Mouse (Mus musculus) thymus, adult 2 months (tissue): ENCODE results near the gene Dpf3. TPM values are rescaled to one million over a fixed set of nuclear protein-coding genes. Genes with fewer than 3 reads are reported as not detected.

ENCODE experiments used
- DNase-seq: peaks from one replicate; pipeline ENCODE4 v3.0.0; 2021
- H3K27ac ChIP-seq: fragments of 200-500 bp; 2 replicates; pipeline ENCODE4 v1.5.1; 2012; ENCODE audit warnings: low read length, control low read depth; ENCODE audit not compliant: control insufficient read depth, insufficient read depth
- H3K27me3 ChIP-seq: fragments of 200-500 bp; 2 replicates; pipeline ENCODE4 v1.6.1; 2012; ENCODE audit warnings: mild to moderate bottlenecking, low read length, moderate library complexity, mixed read lengths; ENCODE audit not compliant: control insufficient read depth, insufficient read depth
- H3K36me3 ChIP-seq: fragments of 200-500 bp; 2 replicates; pipeline ENCODE4 v1.6.1; 2012; ENCODE audit warnings: mild to moderate bottlenecking, low read length, moderate library complexity; ENCODE audit not compliant: control insufficient read depth, insufficient read depth
- H3K4me1 ChIP-seq: fragments of 200-500 bp; replicated peaks from 2 replicates; pipeline ENCODE4 v1.6.1; 2012; ENCODE audit warnings: low read length; ENCODE audit not compliant: control insufficient read depth, insufficient read depth
- H3K4me3 ChIP-seq: fragments of 200-500 bp; 2 replicates; pipeline ENCODE4 v1.5.1; 2012; ENCODE audit warnings: mild to moderate bottlenecking, low read length, control low read depth, moderate library complexity; ENCODE audit not compliant: control insufficient read depth, insufficient read depth
- CTCF ChIP-seq: fragments of 200-500 bp; IDR thresholded peaks from 2 replicates; pipeline ENCODE4 v1.5.1; 2012; ENCODE audit warnings: mild to moderate bottlenecking, control low read depth, low read length, moderate library complexity, borderline replicate concordance; ENCODE audit not compliant: control insufficient read depth, poor library complexity, insufficient read depth; ENCODE audit errors: extremely low read depth
- POLR2A ChIP-seq: fragments of 200-500 bp; IDR thresholded peaks from 2 replicates; pipeline ENCODE4 v1.6.1; 2012; ENCODE audit warnings: mild to moderate bottlenecking, low read length, control low read depth, moderate library complexity; ENCODE audit not compliant: control insufficient read depth, poor library complexity, insufficient read depth; ENCODE audit errors: extremely low read depth
- WGBS: fragments of 180-500 bp; shearing (Covaris S2); methylation state at CpG from one replicate; pipeline ENCODE4 v1.1.7; 2018; 5-methylcytosine and 5-hydroxymethylcytosine counted together
- polyA plus RNA-seq: library from polyadenylated mRNA; depleted of rRNA; stranded (reverse); fragments of >200 nt; gene quantifications from 2 replicates; pipeline ENCODE4 v1.2.3, GENCODE M21; 2012

Dpf3 gene
- polyA plus RNA-seq, 1 experiment: 0.65 TPM

DNA sequence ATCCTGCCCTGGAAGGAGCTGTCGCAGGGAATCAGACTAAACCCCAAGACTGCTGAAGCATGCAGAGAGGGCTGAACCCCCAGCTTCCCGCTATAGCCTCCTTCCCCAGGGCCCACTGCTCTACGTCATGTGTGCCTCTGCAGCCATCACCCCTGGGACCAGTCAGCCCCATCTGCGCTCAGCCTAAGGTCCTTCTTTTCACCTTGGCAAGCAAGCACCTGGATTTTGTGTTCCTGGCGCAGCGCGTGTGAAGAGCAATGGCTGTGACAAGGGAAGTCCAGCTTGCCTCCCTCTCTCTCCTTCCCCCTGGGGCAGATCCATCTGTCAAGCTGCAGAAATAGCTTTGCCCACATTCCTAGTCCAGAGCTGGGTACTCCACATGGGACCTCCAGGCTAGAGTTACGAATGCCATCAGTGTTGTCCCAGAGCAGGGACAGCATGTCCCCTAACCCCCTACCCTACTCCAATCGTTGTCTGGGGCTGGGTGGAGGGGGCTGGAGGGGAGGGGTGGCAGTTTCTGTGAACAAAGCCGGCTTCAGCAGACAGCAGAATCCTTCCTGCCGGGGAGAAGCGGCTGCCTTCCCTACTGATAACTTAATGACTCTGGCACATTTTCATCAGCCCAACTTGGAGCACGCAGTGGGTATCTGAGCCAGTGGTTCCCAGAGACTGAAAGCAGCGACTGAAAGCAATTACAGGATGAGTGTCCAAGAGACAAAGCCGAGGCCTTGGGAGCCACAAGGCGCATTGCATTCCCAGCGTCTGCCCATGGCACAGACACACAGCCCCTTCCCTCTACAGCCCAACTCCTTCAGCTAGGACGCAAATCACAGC, 185.0 kb downstream of the Dpf3 start:
- no peak for DNase-seq
- Histone ChIP-seq H3K4me1 (no peaks in the 10 kb centered on the region), H3K27ac (no peak overlapping the region), H3K4me3 (no peak overlapping the region), H3K27me3 (no peaks in the 10 kb centered on the region), H3K36me3 (no peaks in the 10 kb centered on the region)
- TF ChIP-seq CTCF: no peak
- no peak for TF ChIP-seq POLR2A
- WGBS: 77% methylated on average over 18 of the region's 18 CpGs

DNA sequence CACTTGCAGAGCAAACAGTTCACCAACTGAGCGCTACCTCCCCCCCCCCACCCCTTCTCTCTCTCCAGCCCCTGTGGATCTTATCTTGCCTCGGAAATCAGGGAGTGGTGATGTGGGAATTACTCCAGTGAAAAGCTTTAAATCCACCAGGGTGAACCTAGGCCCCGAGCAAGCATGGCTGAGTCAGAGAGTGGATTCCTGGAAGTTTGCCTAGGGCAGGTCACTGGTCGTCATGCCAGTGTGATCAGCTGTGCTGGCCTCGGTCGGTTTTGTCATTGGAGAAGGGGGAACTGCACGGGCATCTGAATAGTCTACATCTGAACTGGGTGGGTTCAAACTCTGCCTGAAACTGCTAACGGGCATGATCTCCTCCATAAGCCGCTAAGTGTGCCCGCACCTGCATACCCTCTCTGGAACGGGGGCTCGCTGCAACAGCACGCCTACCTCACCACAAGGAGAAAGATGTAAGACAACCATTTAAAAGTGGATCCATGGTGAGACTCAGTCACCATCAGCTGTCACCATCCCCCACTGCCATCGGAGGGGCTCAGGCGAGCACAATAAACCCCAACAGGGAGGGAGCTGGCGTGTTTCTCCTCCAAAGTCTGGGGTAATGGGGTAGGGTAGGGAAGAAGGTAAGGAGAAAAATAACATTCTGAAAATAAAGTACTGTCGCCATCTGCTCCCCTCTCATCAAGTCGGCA, 185.7 kb downstream of the Dpf3 start:
- Histone ChIP-seq H3K36me3 (no peaks in the 10 kb centered on the region), H3K4me3 (no peak overlapping the region), H3K27me3 (no peaks in the 10 kb centered on the region), H3K27ac (no peak overlapping the region), H3K4me1 (no peaks in the 10 kb centered on the region)
- DNase-seq: no peak
- no peak for TF ChIP-seq POLR2A
- TF ChIP-seq CTCF: no peak
- WGBS: 90% methylated on average over 18 of the region's 18 CpGs

DNA sequence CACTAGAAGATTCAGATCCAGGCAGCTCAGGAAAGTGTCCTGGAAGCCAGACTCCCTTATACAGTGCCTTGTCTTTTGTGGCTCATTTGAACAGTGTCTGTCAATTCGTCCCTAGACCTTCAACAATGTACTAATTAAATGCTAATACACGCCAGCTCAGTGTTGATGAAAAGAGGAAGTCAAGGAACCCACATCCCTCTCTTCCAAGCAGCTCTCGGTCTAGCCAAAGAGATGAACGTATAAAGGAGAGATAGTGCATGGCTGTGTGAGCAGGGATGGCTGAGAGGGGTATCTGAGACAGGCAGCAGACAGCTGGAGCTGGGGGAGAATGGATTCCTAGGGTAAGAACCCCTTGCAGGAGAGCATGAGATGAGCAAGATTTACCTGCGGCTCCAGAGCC, 189.2 kb downstream of the Dpf3 start:
- TF ChIP-seq CTCF (no peak), POLR2A (no peak)
- Histone ChIP-seq H3K27ac (no peak overlapping the region), H3K4me1 (no peaks in the 10 kb centered on the region), H3K36me3 (no peaks in the 10 kb centered on the region), H3K4me3 (no peak overlapping the region), H3K27me3 (no peaks in the 10 kb centered on the region)
- DNase-seq: no peak
- WGBS: 37% methylated on average over 5 of the region's 5 CpGs

DNA sequence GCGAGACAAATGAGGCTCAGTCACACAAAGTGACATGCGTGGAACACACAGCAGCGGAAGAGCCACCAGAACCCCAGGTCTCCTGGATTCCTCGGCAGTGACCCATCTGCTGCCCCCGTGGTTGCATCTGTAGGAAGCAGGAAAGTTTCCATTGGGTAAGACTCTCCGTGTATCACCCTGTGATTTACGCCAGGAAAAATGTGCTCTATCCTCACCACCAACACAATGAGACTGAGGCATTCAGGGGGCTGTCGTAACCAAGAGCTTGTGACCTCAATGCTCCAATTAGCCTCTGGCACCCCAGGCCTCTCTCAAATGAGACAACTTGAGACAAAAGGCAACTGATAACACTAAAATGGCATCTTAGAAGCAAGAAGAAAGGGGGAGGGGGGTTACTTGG, 192.5 kb downstream of the Dpf3 start:
- no peak overlapping the region for H3K27ac ChIP-seq
- H3K27me3 ChIP-seq: no peaks in the 10 kb centered on the region
- TF ChIP-seq POLR2A (no peak), CTCF (no peak)
- H3K36me3 ChIP-seq: no peaks in the 10 kb centered on the region
- no peaks in the 10 kb centered on the region for H3K4me1 ChIP-seq
- no peak for DNase-seq
- 75% methylated on average over 8 of the region's 8 CpGs for WGBS
- H3K4me3 ChIP-seq: no peak overlapping the region

DNA sequence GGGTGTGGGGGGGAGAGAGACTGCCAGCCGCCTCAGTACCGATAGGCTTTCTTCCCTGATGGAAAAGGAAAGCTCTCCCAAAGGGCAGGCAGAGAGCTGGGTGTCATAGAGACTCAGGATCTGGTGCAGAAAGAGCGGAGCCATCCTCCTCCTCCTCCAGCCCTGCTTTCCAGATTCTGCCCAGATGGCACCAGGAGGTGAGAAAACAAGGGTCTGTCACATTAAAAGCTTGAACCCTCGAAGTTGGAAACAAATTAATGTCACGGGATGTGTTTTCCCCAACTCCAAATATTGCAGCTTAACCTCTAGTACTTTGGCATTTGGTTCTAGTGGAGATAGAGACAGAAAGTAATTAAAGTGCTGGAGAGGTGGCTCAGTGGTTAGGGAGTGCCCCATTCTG, 195.6 kb downstream of the Dpf3 start:
- no peaks in the 10 kb centered on the region for H3K27me3 ChIP-seq
- H3K4me1 ChIP-seq: no peaks in the 10 kb centered on the region
- no peak overlapping the region for H3K27ac ChIP-seq
- WGBS: 82% methylated on average over 5 of the region's 5 CpGs
- no peaks in the 10 kb centered on the region for H3K36me3 ChIP-seq
- TF ChIP-seq POLR2A (no peak), CTCF (no peak)
- H3K4me3 ChIP-seq: no peak overlapping the region
- no peak for DNase-seq

DNA sequence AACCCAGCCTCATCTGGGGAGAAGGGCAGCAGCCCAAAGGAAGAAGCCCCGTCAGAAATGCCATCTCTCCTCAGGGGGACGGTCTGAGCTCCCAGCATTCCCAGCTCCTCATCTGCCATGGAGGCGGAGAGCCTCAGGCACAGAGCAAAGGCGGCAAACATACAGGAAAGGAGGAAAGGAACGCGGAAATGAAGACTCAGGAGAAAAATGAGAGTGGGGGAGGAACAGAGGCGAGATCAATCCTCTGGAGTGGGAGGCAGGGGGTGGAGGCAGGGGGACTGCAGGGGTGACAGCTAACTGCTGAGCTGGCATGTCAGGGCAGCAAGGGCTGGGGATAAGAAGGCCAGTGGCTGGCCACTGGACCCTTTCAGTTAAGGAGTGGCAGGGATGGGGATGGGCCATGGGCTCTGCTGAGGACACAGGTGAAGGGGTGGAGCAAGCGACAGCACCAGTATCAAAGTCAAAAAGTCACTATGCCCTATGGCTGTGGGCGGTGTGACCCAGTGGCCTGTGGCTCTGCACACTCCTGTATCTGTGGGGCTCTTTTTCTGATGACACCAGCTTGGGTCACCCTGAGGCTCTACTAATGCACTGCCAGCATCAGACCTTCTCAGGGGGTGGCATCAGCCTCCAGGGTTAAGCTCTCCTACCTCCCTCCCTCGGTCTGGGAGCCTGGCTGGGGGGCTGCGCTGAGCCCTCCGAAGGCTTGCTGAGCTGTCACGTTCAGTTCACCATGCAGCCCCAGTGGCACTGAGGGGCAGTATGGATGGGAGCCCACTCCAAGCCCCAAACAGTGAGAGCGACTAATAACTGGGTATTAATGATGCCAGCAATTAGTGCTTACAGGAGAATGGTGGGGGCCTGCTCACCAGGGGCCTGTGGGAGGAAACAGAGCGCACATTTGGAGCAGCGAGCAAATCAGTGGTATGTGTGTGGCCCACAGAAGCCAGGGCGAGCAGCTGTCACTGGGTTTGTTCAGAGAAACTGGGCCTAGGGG, 200.7 kb downstream of the Dpf3 start:
- H3K36me3 ChIP-seq: no peaks in the 10 kb centered on the region
- no peak overlapping the region for H3K27ac ChIP-seq
- WGBS: 84% methylated on average over 17 of the region's 17 CpGs
- H3K4me1 ChIP-seq: no peaks in the 10 kb centered on the region
- TF ChIP-seq POLR2A (no peak), CTCF (no peak)
- no peaks in the 10 kb centered on the region for H3K27me3 ChIP-seq
- no peak overlapping the region for H3K4me3 ChIP-seq
- no peak for DNase-seq
